Mouse (Mus musculus): ENCODE measurements at regions not wholly inside any gene's neighbourhood (a gene's known extent, or its start where the extent isn't known, plus 50 kb on each side); places are given as distances from the start of the nearest gene placed in this dataset.

- no peak for TF ChIP-seq CTCF (IDR thresholded peaks at IDR 0.05; ENCODE audit: low read depth)
- no peak for TF ChIP-seq EP300 (optimal IDR thresholded peaks at IDR 0.05)
These were observed 153.3 kb upstream of the Tusc1 start for GRCm38 (mm10) chr4:93488570-93488969.

All from stomach, postnatal 0 days (tissue).